Mouse (Mus musculus): ENCODE results near the gene Rpl9-ps1. TPM values are rescaled to one million over a fixed set of nuclear protein-coding genes. Genes with fewer than 3 reads are reported as not detected.

The Rpl9-ps1 gene
- total RNA-seq (2023), result not detected

DNA sequence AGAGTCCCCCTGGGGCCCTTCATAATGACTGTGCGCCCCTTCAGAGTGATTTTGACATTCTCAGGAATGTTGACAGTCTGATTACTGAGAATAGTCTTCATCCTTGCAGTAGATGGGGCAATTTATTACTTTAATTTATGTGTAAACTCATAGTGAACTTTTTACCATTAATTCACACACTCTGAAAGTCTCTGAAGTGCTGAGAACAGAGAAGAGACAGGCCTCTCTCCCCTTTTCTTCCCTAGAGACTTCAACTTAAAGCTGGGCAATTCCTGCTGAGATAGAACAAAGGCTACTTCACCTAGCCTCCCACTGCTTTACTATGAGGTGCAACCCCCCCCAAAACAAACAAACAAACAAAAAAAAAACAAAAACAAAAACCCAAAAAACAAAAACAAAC is at the start of gene Rpl9-ps1:
Rpl9-ps1 (minus strand) TSS at position 101 of the 400 bp plus-strand sequence.

DNA sequence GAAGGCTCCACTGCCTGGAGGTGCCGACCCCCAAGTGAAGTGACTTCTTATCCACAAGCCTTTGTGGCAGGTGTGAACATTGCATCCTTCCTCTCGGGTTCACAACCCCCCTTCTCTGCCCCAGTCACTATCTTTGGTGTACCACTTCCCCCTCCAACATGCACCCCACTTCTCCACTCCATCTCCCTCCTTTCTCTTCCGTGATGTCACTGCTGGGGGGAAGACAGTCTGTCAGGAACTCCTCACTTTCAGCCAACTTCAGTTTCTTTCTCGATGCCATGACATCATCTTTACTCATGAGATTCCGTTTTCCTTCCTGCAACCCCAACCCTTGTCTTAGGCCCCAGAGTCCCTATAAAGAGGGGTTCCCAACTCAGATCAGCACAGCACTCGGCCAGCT is 16.8 kb upstream of the Rpl9-ps1 start, which contains the start of gene Ccl4:
Ccl4 (plus strand) TSS at position 381 of the 400 bp plus-strand sequence.

DNA sequence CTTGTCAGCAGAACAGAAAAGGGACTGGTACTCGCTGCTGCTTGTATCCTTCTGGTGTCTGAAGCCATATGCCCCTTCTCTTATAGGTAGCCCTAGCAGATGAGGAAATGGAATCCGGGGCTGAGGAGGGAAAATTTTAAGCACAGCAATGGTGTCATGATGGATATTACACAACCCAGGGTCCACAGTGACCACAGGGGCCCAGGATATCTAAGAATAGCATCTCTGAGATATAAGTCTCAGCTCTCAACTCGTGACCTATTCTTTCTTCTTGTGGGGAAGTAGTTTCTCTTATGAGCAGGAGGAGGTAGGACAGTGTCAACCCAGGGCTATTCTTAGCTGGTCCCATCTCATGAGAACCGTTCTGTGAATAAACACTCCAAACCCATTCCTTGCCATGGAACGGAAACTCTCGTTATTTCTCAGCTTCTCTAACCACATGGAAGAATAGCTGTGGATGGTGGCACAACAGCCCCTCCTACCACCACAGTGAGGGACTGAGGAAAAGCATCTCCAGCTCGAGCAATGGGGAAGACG is 4.0 kb upstream of the Rpl9-ps1 start, which contains the start of gene Ccl3:
Ccl3 (minus strand) TSS at position 51 of the 537 bp plus-strand sequence.

Other genes with a start within 250 kb of the Rpl9-ps1 start
- gene Rasl10b, start 236.5 kb downstream of the Rpl9-ps1 start, total RNA-seq (2023), result 1 to 10 TPM; 1.0 to 1.6 TPM
- not detected for gene Gas2l2, start 216.2 kb downstream of the Rpl9-ps1 start, total RNA-seq (2023)
- 1 to 10 TPM in 1 of 2 experiments, not detected in 1; 1.6 TPM for gene 1700020L24Rik, start 207.9 kb downstream of the Rpl9-ps1 start, total RNA-seq (2023)
- gene Mmp28, start 182.6 kb downstream of the Rpl9-ps1 start, total RNA-seq (2023), result not detected
- gene Taf15, start 172.5 kb downstream of the Rpl9-ps1 start, total RNA-seq (2023), result 100 to 1,000 TPM; 143 to 160 TPM
- 1 to 10 TPM; 1.6 to 2.4 TPM for gene Heatr9, start 123.4 kb downstream of the Rpl9-ps1 start, total RNA-seq (2023)
- gene Ccl5, start 115.1 kb downstream of the Rpl9-ps1 start, total RNA-seq (2023), result 100 to 1,000 TPM; 176 to 217 TPM
- under 1 TPM in 1 of 2 experiments, not detected in 1; 0.29 TPM for gene Ccl9, start 67.0 kb downstream of the Rpl9-ps1 start, total RNA-seq (2023)
- 1 to 10 TPM in 1 of 2 experiments, not detected in 1; 1.7 TPM for gene Ccl6, start 52.5 kb downstream of the Rpl9-ps1 start, total RNA-seq (2023)
- 1 to 10 TPM; 4.0 to 5.4 TPM for gene Ccl3, start 3.7 kb upstream of the Rpl9-ps1 start, total RNA-seq (2023)
- gene Ccl4, start 17.0 kb upstream of the Rpl9-ps1 start, total RNA-seq (2023), result 10 to 100 TPM in 1 of 2 experiments, 1 to 10 TPM in 1; 6.7 to 11.1 TPM
- not detected for gene Wfdc17, start 58.4 kb upstream of the Rpl9-ps1 start, total RNA-seq (2023)
- not detected for gene Wfdc18, start 63.4 kb upstream of the Rpl9-ps1 start, total RNA-seq (2023)
- gene Wfdc21, start 101.3 kb upstream of the Rpl9-ps1 start, total RNA-seq (2023), result not detected
- gene Heatr6, start 108.1 kb upstream of the Rpl9-ps1 start, total RNA-seq (2023), result 10 to 100 TPM; 41.7 to 42.6 TPM
- not detected for gene Hnf1b, start 204.4 kb upstream of the Rpl9-ps1 start, total RNA-seq (2023)